In the genomic region with DNA sequence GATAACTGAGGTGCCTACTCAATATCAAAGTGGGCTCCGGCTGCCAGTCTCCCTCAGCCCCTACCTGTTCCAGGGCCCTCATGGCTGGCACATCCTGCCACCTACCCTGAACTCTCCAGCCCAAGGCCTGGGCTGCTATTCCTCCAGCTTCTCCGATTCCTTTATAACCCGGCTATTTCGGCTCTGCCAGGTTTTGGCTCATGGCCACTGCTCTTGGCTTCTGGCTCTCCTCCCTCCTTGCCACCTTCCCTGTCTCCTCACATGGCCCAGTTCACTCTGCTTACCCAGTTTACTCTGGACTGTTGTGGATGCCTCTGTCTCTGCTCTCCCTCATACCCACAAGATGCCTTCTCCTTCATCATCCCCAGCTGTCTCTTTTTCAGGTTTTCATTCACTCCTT, we compare ENCODE assay signal across 22 mouse cellular contexts. TPM values are rescaled to one million over a fixed set of nuclear protein-coding genes. Genes with fewer than 3 reads are reported as not detected.
A peak's percentile ranks its signal among the peaks of the same experiment; 100 is the strongest.
DNase-seq lines count a peak whose midpoint lies in the region.
"Had no signal": no experiment of that assay in that cellular context is flagged by ENCODE, and none has a peak within 500 bp of the region (broad histone marks: within the 10 kb centered on the region; RNA-seq: fewer than 3 reads in every experiment).

No protein-coding gene starts in this region.

- peak; percentile 23 to 31 for DNase-seq in cerebellum, adult 18-20 months
- no peak for DNase-seq in cerebellum, postnatal 4 days (ENCODE audit: low spot score in 2 of 2)
- DNase-seq in gastrocnemius, adult 8-10 months (ENCODE audit: low spot score in 2 of 2), result peak; percentile 53 to 73
- DNase-seq in gastrocnemius, postnatal 25 days, result no peak
- peak; percentile 38 for DNase-seq in ovary, postnatal 36 days (ENCODE audit: low spot score)
- DNase-seq in ovary, postnatal 10 days (ENCODE audit: low spot score), result no peak
- DNase-seq in skeletal muscle tissue, adult 2 months (ENCODE audit: low read depth, low spot score), result peak; percentile 61
- DNase-seq in T-cell, adult 2 months (ENCODE audit: low spot score), result no peak
- DNase-seq: heart, postnatal 10 days; kidney, postnatal 36 days; layer of hippocampus, postnatal 36 days; lung, adult 2 months; lung, postnatal 14 days; right cerebral cortex, adult 18-20 months; right cerebral cortex, postnatal 4 days; thymus, postnatal 25 days had no signal

RNA-seq across cellular contexts. Expression of a gene that starts 2.6 kb away (rescaled TPM):
- 10 to 100 TPM; 23.5 to 28.6 (median 24.9) TPM for total RNA-seq in gastrocnemius, adult 8-10 months (2022)
- 10 to 100 TPM; 23.8 to 27.4 TPM for total RNA-seq in gastrocnemius, postnatal 25 days (2021)

RNA-seq across cellular contexts. Expression of a gene that starts 16.6 kb away (rescaled TPM):
- not detected for total RNA-seq in gastrocnemius, adult 8-10 months (2022)
- not detected for total RNA-seq in gastrocnemius, postnatal 25 days (2021)
- total RNA-seq: adrenal gland, postnatal 36 days; gastrocnemius, postnatal 36 days; heart, postnatal 10 days; hindbrain, postnatal 0 days; layer of hippocampus, adult 8-10 months; layer of hippocampus, postnatal 36 days; left cerebral cortex, postnatal 14 days; megakaryocyte progenitor cell, adult 5-6 weeks had no signal

Comparison
In these comparisons a context has a peak if more than half of its experiments do, and no peak if none do; other contexts are left out.
1. DNase-seq: peak in cerebellum, adult 18-20 months (2 of 2), gastrocnemius, adult 8-10 months (2 of 2), ovary, postnatal 36 days (single experiment) and skeletal muscle tissue, adult 2 months (single experiment); none in cerebellum, postnatal 4 days (0 of 2), gastrocnemius, postnatal 25 days (single experiment), ovary, postnatal 10 days (single experiment) and T-cell, adult 2 months (single experiment).